17 mouse cellular contexts compared by ENCODE assay signal in the genomic region with DNA sequence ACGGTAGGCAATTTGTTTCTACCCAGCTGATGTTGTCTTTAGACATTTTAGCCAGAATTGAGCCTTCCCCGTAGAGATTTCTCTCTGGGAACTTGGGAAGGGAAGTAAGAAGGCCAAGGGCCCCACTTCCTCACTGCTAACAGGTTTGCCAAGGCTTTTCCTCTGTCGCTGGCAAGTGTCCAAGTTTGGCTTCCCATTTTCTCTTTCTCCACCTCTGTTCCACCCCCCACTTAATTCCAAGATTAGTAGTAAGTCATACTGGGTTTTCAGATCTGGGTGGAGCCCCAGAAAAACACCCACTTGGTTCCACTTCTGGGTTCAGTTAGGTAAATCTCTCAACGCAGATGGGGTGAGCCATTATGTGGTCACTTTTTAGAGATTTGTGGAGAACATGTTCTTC.
DNase-seq lines count a peak whose midpoint lies in the region; ATAC-seq and TF ChIP-seq lines count a peak whose summit lies in the region.
"Had no signal": no experiment of that assay in that cellular context is flagged by ENCODE, and none has a peak within 500 bp of the region (broad histone marks: within the 10 kb centered on the region; RNA-seq: fewer than 3 reads in every experiment).

No protein-coding gene starts in this region.

- no peak for TF ChIP-seq EP300 in ES-Bruce4 (IDR thresholded peaks at IDR 0.05; ENCODE audit: insufficient read depth, low read depth, low read length)

- TF ChIP-seq POLR2A in ES-Bruce4 (IDR thresholded peaks at IDR 0.05; ENCODE audit: insufficient read depth, low read length), result no peak

- no peak for ATAC-seq in activated CD4-positive, CD25-positive, alpha-beta regulatory T cell, adult 4 months
- ATAC-seq: forebrain, embryonic 15.5 days; hindbrain, postnatal 0 days; midbrain, embryonic 15.5 days had no signal

- H3K4me1 ChIP-seq in ES-Bruce4 (ENCODE audit: control insufficient read depth, insufficient read depth, low read length), result peaks cover 9% of the 10 kb centered on the region
- peaks cover 30% of the 10 kb centered on the region for H3K4me1 ChIP-seq in brown adipose tissue, adult 24 weeks (ENCODE audit: control insufficient read depth, insufficient read depth, insufficient read length, low read length)
- H3K4me1 ChIP-seq: forebrain, embryonic 15.5 days; midbrain, embryonic 15.5 days had no signal

- no peaks in the 10 kb centered on the region for H3K9me3 ChIP-seq in ES-Bruce4 (replicated peaks; ENCODE audit: control insufficient read depth, insufficient read depth, low read length, poor library complexity, severe bottlenecking)
- H3K9me3 ChIP-seq: forebrain, embryonic 15.5 days; G1E; midbrain, embryonic 15.5 days had no signal

- peak overlapping the region; percentile 82; the same call in 1 of the 2 replicates for H3K27ac ChIP-seq in ES-Bruce4 (ENCODE audit: insufficient read depth, low read length)
- H3K27ac ChIP-seq in brown adipose tissue, adult 24 weeks (replicated peaks; ENCODE audit: low read depth, low read length), result peak overlapping the region; percentile 59; the same call in 1 of the 2 replicates
- H3K27ac ChIP-seq: forebrain, embryonic 15.5 days; hindbrain, postnatal 0 days; midbrain, embryonic 15.5 days had no signal

- no peak overlapping the region for H3K4me3 ChIP-seq in ES-Bruce4 (ENCODE audit: low read depth, low read length)
- H3K4me3 ChIP-seq in brown adipose tissue, adult 24 weeks (ENCODE audit: insufficient read depth, low read depth, low read length), result no peak overlapping the region
- H3K4me3 ChIP-seq: erythroblast, embryonic 14.5 days; forebrain, embryonic 15.5 days; midbrain, embryonic 15.5 days had no signal

- no peak for TF ChIP-seq CTCF in ES-Bruce4 (IDR thresholded peaks at IDR 0.05; ENCODE audit: low read depth, low read length)

- DNase-seq in heart, adult 8-10 months (ENCODE audit: low spot score), result peak; percentile 41
- DNase-seq in heart, postnatal 10 days, result no peak
- DNase-seq in lung, postnatal 14 days, result peak; percentile 52
- no peak for DNase-seq in left cerebral cortex, postnatal 4 days
- DNase-seq in left cerebral cortex, postnatal 36 days (ENCODE audit: low spot score in 2 of 2), result no peak
- DNase-seq: cerebellum, adult 18-20 months; kidney, adult 2 months; right cerebral cortex, postnatal 4 days; thymus, adult 2 months had no signal

- H3K36me3 ChIP-seq in ES-Bruce4 (ENCODE audit: control insufficient read depth, insufficient read depth, low read length, poor library complexity, severe bottlenecking), result no peaks in the 10 kb centered on the region
- H3K36me3 ChIP-seq: G1E had no signal

- no peaks in the 10 kb centered on the region for H3K27me3 ChIP-seq in ES-Bruce4 (ENCODE audit: control insufficient read depth, insufficient read depth, low read length, poor library complexity, severe bottlenecking)
- H3K27me3 ChIP-seq: forebrain, embryonic 15.5 days had no signal

- intact Hi-C loops in heart, postnatal 10 days (cut with DNase I), result no loop called here
- intact Hi-C loops in left cerebral cortex, postnatal 4 days (cut with DNase I), result no loop called here
- intact Hi-C loops in left cerebral cortex, postnatal 36 days (cut with DNase I), result no loop called here

- no peak overlapping the region for H3K9ac ChIP-seq in ES-Bruce4 (ENCODE audit: low read depth, poor library complexity, severe bottlenecking)
- H3K9ac ChIP-seq: forebrain, embryonic 15.5 days; midbrain, embryonic 15.5 days had no signal

Comparison
In these comparisons a context has a peak if more than half of its experiments do, and no peak if none do; other contexts are left out.
1. DNase-seq: peak in heart, adult 8-10 months (single experiment) and lung, postnatal 14 days (single experiment); none in heart, postnatal 10 days (0 of 2), left cerebral cortex, postnatal 4 days (single experiment) and left cerebral cortex, postnatal 36 days (0 of 2).